Mouse (Mus musculus) megakaryocyte, embryonic 14.5 days (primary cell): ENCODE measurements around the gene Tlk2. TPM values are rescaled to one million over a fixed set of nuclear protein-coding genes. Genes with fewer than 3 reads are reported as not detected.

Experiments used
- H3K27me3 ChIP-seq: replicated peaks from 2 replicates; pipeline ENCODE3; 2012; ENCODE audit warnings: inconsistent platforms
- H3K36me3 ChIP-seq: replicated peaks from 2 replicates; pipeline ENCODE3; 2012; ENCODE audit warnings: low read length, inconsistent platforms, mixed read lengths
- H3K4me1 ChIP-seq: 2 replicates; pipeline ENCODE4 v1.6.1; 2012; ENCODE audit warnings: inconsistent platforms
- H3K4me3 ChIP-seq: replicated peaks from 2 replicates; pipeline ENCODE3; 2012; ENCODE audit warnings: moderate library complexity, mild to moderate bottlenecking, inconsistent platforms
- H3K9me3 ChIP-seq: 2 replicates; pipeline ENCODE4 v1.6.1; 2012; ENCODE audit warnings: inconsistent platforms
- FLI1 ChIP-seq: IDR thresholded peaks from 2 replicates; pipeline ENCODE4 v1.6.1; 2012; ENCODE audit warnings: low read length, inconsistent platforms, mixed read lengths
- GATA1 ChIP-seq: IDR thresholded peaks from 3 replicates; pipeline ENCODE4 v1.6.1; 2012; ENCODE audit warnings: mixed read lengths, low read length, inconsistent platforms, borderline replicate concordance
- polyA plus RNA-seq: library from polyadenylated mRNA; stranded (reverse); fragments of >175 nt; gene quantifications from 2 replicates; pipeline ENCODE4 v1.2.3, GENCODE M21; 2012; ENCODE audit warnings: low replicate concordance; ENCODE audit not compliant: insufficient read depth

The Tlk2 gene
- polyA plus RNA-seq, 1 experiment = 4.4 TPM

DNA sequence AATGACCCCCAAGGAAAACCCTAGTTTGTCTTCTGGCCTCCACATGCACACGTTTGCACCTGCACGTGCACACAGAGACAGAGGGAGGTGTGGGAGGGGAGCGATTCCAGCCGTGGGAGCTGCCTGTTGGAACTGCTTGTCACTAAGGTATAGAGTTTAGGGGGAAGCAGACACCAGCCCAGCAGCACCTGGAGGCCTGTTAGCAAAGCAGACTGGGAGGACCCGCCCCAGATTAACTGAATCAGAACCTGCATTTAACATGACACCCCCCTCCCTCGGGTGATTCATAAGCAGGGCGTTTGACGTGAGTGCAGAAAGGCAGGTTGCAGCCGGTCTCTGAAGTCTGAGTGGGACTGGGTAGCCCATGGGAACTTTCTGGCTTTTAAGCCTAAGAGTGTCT lies 151.4 kb downstream of the Tlk2 start:
- Histone ChIP-seq H3K27me3 (peaks cover 71% of the 10 kb centered on the region), H3K4me1 (peaks cover 10% of the 10 kb centered on the region; the same call in 1 of the 2 replicates), H3K9me3 (no peaks in the 10 kb centered on the region), H3K36me3 (no peaks in the 10 kb centered on the region), H3K4me3 (no peak overlapping the region)
- TF ChIP-seq FLI1 (no peak), GATA1 (no peak)

DNA sequence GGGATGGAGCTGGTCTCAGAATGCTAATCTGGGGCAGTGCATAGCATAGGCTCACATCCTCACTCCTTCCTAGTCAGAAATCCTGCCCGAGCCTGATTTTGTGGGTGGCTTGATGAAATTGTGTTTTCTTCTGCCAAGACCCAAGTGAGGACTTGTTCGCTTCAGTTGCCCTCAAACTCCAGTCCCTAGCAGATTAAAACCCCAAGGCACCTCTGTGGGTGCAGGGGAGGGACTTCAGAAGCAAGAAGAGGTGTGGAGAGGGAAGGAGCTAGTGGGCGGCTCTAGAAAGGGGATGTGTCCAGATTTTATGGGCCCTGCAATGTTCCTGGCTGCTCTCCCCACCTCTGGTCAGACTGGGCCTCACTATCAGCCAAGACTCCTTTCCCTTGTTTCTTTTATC lies 152.5 kb downstream of the Tlk2 start:
- TF ChIP-seq GATA1 = no peak
- TF ChIP-seq FLI1 = no peak

GRCm38 (mm10) chr11:105331732-105332131 lies 153.1 kb downstream of the Tlk2 start:
- TF ChIP-seq FLI1 (no peak), GATA1 (no peak)
- Histone ChIP-seq H3K27me3 (peaks cover 76% of the 10 kb centered on the region), H3K4me3 (no peak overlapping the region), H3K36me3 (no peaks in the 10 kb centered on the region), H3K9me3 (no peaks in the 10 kb centered on the region), H3K4me1 (0 out of 2 replicates have a peak, but pooled peaks cover 3% of the 10 kb centered on the region)

More for the DNA sequence above, 152.5 kb downstream of the Tlk2 start:
- no peaks in the 10 kb centered on the region for H3K36me3 ChIP-seq
- H3K9me3 ChIP-seq = no peaks in the 10 kb centered on the region
- no peak overlapping the region for H3K4me3 ChIP-seq
- H3K4me1 ChIP-seq = 0 out of 2 replicates have a peak, but pooled peaks cover 3% of the 10 kb centered on the region
- peaks cover 70% of the 10 kb centered on the region for H3K27me3 ChIP-seq

GRCm38 (mm10) chr11:105332468-105332867 lies 153.9 kb downstream of the Tlk2 start:
- TF ChIP-seq GATA1 (no peak), FLI1 (no peak)
- no peaks in the 10 kb centered on the region for H3K9me3 ChIP-seq
- no peaks in the 10 kb centered on the region for H3K4me1 ChIP-seq

More at GRCm38 (mm10) chr11:105332468-105332867, 153.9 kb downstream of the Tlk2 start:
- no peak overlapping the region for H3K4me3 ChIP-seq
- no peaks in the 10 kb centered on the region for H3K36me3 ChIP-seq
- peaks cover 75% of the 10 kb centered on the region for H3K27me3 ChIP-seq

Other genes starting within 250 kb of the Tlk2 start
- gene Efcab3, start 115.2 kb upstream of the Tlk2 start, polyA plus RNA-seq = not detected in 2 replicates
- 2.8 and 3.7 TPM in 2 replicates for gene Mettl2, start 52.4 kb upstream of the Tlk2 start, polyA plus RNA-seq
- gene Gm10842, start 31.9 kb upstream of the Tlk2 start, polyA plus RNA-seq = not detected in 2 replicates
- gene Mrc2, start 113.8 kb downstream of the Tlk2 start, polyA plus RNA-seq = 0.81 and 0.97 TPM in 2 replicates